Mouse (Mus musculus) E14TG2a.4 (cell line): ENCODE results near the gene Sema7a.

Experiments
- CTCF ChIP-seq: conservative IDR thresholded peaks from 2 replicates; pipeline ENCODE4 v1.5.1; 2014; ENCODE audit warnings: low read length
- NANOG ChIP-seq: IDR thresholded peaks from 2 replicates; pipeline ENCODE4 v1.6.1; 2014; ENCODE audit warnings: borderline replicate concordance, low read length, mixed read lengths
- POU5F1 ChIP-seq: IDR thresholded peaks from 2 replicates; pipeline ENCODE4 v1.6.1; 2014; ENCODE audit warnings: low read length, borderline replicate concordance

- TF ChIP-seq CTCF, result no peak
- TF ChIP-seq NANOG, result no peak
- no peak for TF ChIP-seq POU5F1
These were observed 7.6 kb downstream of the Sema7a start for GRCm38 (mm10) chr9:57947381-57948030.
